Mouse (Mus musculus): ENCODE measurements around the gene Nolc1.

GRCm38 (mm10) chr19:46060845-46061244 lies 14.8 kb upstream of the Nolc1 start:
- no peak for TF ChIP-seq GATA1 (IDR thresholded peaks at IDR 0.05; ENCODE audit: low read length)
- no peak for TF ChIP-seq TAL1 (IDR thresholded peaks at IDR 0.05; ENCODE audit: low read length)

Data from erythroblast, embryonic 14.5 days (primary cell).